Mouse (Mus musculus) G1E-ER4 (cell line): ENCODE data around the gene Araf. TPM values are rescaled to one million over a fixed set of nuclear protein-coding genes. Genes with fewer than 3 reads are reported as not detected.

Source experiments
- GATA1 ChIP-seq: IDR thresholded peaks from one replicate; pipeline ENCODE4 v1.8.0; 2012; ENCODE audit warnings: low read length, inconsistent platforms
- polyA plus RNA-seq: library from polyadenylated mRNA; stranded (reverse); fragments of >175 nt; gene quantifications from 2 replicates; pipeline ENCODE4 v1.2.3, GENCODE M21; 2012

Araf gene
- polyA plus RNA-seq, 1 experiment = 12.7 TPM

DNA sequence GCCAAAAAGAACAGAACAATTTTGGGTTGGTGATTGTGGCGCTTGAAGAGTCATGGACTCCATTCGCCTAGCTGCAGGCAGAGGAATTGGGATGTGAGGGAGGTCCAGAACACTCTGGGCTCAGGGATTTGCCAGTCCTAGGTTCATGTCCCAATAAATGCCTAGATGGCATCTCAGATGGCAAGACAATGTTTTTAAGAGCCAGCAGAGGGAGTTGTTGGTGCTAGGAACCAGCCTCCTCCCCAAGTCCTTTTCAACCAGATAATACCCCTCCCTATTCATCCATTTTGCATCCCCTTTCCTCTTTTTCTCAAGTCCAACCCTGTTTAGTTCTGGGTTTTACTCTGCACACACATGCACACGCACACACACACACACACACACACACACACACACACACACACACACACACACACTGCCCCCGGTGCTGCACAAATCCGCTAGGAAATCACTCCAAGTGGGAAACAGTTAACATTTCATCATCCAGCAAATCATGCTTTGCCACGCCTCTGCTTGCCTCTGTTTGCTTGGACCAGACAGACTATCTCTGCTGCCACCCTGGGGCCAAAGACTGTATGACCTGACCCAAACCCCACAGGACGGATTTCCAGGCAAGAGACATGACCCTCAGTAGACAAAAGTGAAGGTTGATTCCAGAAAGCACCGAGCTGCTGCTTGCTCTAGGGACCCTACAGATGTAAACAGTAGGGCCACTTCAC lies 22.3 kb downstream of the Araf start:
- TF ChIP-seq GATA1 = no peak

DNA sequence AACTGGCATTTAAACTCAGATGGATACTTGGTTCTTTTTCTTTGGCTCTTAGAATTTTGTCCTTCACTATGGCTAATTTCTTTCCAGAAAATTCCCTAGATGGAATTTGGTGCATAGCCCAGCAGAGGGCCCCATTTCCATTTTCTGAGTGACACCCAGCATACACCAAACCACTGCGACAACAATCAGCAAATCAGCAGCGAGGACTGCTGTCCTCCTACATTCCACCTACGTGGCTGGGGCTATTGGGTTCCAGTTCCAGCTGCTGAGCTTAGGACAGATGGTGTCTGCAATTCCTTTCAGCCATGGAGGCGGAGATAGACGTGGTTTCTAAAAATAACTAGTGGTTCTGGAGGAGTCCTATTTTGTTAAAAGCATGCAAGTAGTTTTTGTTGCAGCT lies 31.3 kb downstream of the Araf start:
- TF ChIP-seq GATA1 = no peak

DNA sequence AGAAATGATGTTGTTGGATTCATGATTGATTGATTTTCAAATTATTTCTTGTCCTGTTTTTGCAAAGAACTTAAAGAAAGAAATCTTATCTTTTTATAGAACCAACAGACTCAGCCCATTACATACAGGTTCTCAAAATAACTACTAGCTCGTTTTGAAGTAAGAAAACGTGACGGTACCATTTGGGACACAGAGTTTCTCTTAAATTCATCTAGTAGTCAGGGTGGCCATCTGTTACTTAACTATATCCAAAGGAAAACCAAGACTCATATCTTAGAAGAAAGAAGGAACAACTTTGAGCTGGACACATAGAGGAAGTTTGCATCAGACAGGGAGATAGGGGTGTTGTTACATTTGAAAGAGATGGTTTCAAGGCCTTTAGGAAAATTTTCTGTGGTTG lies 49.6 kb downstream of the Araf start:
- TF ChIP-seq GATA1 = no peak

DNA sequence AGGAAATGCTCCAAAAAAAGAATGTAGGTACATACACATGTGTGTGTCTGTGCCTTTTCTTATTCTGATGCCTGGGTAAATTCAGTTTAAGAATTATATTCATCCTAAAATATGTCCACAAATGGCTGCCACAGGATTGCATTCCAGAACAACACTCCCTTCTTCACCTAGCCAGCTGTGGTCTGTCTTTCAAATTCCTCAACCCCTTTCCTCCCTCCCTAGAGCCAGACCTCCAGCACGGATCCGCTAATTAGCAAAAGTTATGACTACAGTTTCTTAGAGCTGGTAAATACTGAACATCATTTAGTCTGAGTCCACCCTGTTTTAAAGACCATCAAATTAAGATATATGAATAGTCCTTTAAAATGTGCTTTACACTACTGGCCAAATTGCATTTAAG lies 50.2 kb downstream of the Araf start:
- no peak for TF ChIP-seq GATA1

DNA sequence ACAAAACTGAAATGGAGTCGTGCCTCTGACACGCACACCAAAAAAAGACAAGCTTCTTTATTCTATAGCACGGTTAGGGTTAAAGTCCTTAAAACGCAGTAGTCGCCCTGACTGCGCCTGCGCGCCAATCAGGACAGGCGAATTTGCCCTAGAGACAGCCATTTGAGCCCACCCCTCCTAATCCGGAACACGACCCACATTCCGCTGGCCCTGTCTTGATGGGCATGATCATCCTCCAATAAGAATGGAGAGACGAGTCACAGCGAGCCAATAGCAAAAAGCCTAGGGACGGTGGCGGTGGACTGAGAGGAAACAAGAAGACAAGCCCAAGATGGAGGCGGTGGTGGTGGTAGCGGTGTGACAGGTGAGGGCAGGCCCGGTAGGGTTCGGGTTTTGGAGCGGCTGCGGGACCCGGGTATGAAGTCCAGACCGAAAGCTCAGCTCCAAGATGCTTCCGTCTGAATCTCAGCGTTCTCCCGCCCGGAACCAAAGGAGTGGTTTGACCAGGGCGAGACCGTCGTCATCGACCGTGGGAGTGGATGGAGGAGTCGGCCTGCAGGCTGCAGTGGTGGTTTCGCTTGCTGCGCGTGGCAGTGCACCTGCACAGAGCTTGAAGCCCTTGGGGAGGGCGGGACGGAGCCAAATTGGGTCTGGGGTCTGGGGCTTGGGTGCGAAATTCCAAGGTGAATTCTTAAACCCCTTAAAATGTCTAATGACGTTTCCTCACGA lies 50.8 kb downstream of the Araf start:
- no peak for TF ChIP-seq GATA1

DNA sequence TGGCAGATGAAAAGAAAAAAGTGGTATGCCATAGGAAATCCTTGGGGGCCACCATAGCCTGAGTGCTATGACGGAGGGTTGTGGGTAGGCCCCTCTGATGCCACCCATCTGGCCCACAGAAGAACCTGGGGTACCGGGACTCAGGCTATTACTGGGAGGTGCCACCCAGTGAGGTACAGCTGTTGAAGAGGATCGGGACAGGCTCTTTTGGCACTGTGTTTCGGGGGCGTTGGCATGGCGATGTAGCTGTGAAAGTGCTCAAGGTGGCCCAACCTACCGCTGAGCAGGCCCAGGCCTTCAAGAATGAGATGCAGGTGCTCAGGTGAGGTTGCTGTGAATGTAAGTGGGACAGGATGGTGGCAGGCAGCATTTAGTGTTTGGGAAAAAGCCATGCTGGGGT lies 56.2 kb downstream of the Araf start:
- no peak for TF ChIP-seq GATA1

DNA sequence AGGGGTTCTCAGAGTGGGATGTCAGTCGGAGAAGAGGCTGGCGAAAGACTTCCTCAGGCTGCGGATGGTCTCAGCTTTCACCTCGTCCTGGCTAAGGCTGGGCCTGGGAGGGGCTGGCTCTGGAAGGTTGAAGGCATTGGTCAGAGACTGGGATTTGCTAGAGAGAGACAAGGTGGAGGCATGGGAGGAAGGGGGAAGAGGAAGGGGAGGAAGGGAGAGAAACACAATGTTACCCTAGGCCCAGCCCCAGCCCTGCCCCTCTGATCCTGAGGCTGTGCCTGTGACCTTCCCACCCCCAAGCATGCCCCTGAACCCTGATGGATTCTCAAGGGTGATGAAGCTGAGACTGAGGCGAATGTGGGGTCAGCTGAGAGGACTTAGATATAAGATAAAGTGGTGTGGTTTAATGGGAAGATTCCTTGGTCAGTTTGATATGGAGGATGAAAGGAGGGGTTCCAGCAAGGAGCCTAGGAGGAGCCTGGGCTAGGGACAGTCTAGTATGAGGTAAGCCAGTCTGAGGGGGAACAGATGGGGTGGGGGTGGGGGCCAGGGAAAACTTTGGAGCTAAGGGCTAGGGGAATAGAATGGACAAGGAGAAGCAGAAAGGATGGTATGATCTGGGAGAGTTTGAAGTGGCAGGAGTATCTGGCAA lies 64.0 kb downstream of the Araf start:
- TF ChIP-seq GATA1 = no peak

DNA sequence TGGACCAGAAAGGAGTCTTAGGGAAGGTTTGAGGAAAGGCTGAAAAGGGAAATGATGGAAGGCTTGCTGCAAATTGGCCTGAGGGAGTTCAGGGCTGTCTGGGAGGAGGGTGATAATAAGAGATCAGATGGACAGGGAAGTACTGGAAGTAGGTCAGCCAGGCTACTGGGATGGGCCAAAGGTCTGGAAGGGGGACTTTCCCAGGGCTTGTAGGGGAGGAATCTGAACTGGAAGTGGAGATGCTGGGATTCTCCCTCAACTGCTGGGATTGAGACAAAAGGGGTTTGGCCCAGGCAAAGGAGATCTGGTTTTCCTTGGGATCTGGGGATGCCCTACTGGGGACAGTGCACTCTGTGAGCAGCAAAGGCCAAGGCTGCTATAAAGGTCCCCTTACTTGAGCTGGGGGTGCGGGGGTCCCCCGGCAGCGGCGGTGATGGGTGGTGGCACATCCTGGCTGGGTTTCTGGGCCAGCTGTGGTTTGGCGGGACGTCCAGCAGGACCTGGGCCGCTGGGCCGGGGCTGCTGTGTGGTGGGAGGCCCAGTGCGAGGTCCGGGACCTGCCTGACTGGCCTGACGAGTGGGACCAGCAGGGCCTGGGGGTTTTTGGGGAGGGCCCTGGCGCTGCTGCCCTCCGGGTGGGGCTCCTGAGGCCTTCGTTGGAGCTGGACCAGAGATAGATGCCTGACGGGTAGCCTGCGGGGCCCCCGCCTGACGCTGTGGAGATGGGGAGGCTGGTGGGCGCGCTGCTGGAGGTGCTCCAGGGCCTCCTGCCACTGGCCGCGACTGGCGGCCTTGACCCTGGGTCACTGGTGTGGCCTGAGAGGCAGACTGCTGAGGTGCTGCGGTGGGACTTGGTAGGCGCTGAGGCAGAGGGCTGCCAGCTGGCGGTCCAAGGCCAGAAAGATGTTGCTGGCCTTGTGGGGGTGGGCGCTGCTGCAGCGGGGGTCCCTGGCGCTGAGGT lies 64.8 kb downstream of the Araf start:
- TF ChIP-seq GATA1 = no peak

DNA sequence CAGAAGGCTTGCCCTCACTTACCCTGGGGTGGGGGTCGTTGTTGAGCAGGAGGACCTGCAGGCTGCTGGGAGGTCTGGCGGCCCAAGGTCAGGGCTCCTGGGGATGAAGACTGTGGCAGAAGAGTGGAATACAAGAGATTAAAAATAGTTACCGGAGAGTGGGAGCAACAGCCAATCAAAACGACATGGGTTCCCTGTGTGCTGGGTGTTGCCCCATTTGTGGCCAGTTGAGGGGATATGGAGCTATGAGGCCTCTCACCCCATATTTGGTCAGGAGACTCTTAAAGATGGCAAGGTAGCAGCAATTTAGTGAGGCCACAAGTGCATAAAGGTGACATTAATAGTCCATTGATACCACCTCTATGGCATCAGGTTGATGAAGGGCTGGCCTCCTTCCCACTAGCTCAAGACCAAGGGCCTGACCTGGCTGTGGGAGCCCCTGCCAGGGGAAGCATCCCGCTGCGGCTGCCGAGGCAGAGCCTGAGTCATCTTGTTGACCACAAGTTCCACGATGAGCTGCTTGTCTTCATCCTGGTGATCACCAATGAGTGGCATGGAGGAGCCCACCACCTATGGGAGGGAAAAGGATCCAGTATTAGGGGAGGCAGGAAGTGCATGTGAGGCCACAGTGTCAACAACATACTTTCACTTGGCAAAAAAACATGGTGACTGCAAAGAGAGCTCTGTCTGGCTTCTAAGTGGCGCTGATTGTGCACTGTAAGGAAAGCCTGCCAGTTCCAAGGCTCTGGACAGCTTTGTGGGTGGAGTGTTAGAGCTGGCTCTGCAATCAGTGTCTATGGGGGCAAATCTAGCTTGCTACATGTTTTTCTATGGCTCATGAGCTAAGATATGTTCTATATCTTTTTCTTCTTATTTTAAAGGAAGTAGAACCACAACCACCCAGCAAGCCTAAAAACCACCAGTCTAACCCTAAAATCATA lies 65.8 kb downstream of the Araf start:
- TF ChIP-seq GATA1 = no peak

DNA sequence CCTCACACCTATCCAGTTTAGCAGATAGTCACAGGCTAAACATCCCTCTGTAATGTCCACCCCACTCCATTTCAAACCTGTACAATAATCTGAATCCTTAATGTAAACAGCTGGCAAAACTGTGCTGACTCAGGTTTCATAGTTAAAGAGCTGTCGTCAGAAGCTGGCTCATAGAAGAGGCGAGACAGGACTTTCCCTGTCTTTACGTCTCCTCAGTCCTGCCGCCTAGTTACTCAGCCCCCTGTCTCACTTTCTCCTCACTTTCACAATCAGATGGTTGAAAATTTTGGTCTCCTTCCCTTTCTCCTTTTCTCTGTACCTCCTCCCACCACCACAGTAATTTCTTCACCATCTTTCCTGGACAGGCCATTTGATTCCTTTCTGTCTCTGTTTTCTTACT lies 70.5 kb downstream of the Araf start:
- TF ChIP-seq GATA1 = no peak

DNA sequence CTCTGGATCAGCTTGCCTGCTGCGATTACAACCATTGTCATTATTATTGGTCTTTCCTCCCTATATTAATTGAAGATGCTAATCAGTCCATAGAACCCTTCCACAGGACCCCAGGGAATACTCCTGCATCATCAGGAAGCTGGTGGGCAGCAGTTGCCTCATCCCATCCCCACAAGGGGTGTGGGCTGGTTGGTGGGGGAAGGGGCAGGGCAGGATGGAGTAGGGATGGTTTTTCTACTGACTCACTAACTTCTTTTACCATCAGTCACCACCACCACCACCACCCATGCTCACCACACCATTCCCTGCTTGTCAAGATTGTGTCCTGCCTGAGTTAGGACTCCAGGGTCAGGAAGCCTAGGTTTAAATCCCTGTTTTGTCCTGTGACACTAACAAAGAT lies 71.6 kb downstream of the Araf start:
- no peak for TF ChIP-seq GATA1

DNA sequence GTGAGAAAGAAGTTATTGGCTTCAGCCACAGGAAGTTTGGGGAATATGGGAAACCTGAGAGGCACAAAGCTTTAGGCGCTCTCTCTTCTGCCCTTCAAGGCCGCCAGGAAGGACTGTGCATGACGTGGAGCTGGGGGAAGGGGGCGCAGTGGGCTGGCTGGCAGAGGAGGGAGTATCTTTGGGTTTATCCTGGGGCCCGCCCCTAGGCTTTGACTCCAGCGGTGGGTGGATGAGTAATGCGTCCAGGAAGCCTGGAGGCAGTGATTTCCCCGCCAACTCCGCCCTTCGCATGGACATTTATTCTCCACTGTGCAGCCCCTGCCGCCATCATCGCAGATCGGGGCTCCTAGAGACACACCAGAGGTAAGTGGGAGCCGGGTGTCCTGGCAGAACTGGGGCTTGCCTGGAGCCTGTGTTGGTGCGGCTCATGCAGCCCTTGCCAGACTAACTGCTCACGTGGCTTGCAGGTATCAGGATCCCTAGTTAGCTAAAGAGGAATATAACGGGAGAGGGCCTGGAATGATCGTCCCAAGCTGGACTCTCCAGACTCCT lies 72.4 kb downstream of the Araf start, which contains the start of gene Timp1:
Gene Timp1 (plus strand): TSS at position 205 of the 552 bp plus-strand sequence.
- TF ChIP-seq GATA1 = no peak

DNA sequence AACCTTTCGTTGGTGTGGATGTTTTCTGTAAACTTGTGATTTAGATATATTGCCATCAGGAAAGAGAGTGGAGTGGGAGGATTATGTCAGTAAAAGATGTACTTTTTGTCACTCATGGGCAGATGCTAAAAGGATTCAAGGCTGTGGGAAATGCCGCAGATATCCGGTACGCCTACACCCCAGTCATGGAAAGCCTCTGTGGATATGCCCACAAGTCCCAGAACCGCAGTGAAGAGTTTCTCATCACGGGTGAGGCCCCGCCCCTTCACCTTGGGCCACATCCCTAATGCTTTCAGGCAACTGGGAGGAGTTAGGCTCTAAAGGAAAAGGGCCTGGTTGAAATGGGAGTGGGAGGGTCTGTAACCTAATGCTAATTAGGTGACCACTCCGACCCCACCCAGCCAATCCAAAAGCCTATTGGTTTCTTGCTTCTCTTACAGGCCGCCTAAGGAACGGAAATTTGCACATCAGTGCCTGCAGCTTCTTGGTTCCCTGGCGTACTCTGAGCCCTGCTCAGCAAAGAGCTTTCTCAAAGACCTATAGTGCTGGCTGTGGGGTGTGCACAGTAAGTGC lies 75.4 kb downstream of the Araf start:
- TF ChIP-seq GATA1 = no peak

DNA sequence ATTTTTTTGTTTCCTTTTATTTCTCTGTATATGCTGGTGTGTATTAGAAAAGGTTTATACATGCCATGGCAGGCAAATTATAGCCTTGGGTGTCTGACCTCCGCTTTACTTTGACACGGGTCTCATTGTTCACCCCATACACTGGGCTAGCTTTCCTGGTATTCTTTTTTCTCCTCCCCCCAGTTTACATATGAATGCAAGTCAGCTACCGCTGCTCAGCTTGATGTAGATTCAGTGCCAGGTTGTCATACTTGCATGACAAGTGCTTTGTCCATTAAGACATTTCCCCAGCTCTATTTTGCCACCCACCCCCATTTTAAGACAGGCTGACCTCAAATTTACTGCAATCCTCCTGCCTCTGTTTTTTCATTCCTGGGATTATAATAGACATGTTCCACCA lies 77.6 kb downstream of the Araf start:
- no peak for TF ChIP-seq GATA1
